Mouse (Mus musculus) limb, embryonic 14.5 days (tissue): Measurements from ENCODE around the gene Sox1. TPM values are rescaled to one million over a fixed set of nuclear protein-coding genes. Genes with fewer than 3 reads are reported as not detected.

Experiments used
- ATAC-seq: fragments of 200-750 bp; cut with Nextera tagmentation; 2 replicates; pipeline ENCODE4 v1.8.0; 2017; ENCODE audit warnings: low read depth, moderate number of reproducible peaks, moderate TSS enrichment; ENCODE audit not compliant: low FRiP score
- DNase-seq: peaks from one replicate; pipeline ENCODE4 v3.0.0-alpha.2; 2015; ENCODE audit warnings: low spot score
- H3K27ac ChIP-seq: fragments of 300-500 bp; sonication (generic); replicated peaks from 2 replicates; pipeline ENCODE4 v1.5.1; 2014; ENCODE audit warnings: low read depth, mild to moderate bottlenecking, low read length, moderate library complexity, mixed read lengths
- H3K27me3 ChIP-seq: fragments of 300-500 bp; sonication (generic); 2 replicates; pipeline ENCODE4 v1.6.1; 2014; ENCODE audit warnings: low read length, mixed read lengths; ENCODE audit not compliant: control insufficient read depth, insufficient read depth
- H3K36me3 ChIP-seq: fragments of 300-500 bp; sonication (generic); 2 replicates; pipeline ENCODE4 v1.6.1; 2014; ENCODE audit warnings: mild to moderate bottlenecking, low read length, moderate library complexity, mixed read lengths; ENCODE audit not compliant: control insufficient read depth, insufficient read depth
- H3K4me1 ChIP-seq: fragments of 300-500 bp; sonication (generic); 2 replicates; pipeline ENCODE4 v1.6.1; 2014; ENCODE audit warnings: antibody characterized with exemption, low read length, mixed read lengths; ENCODE audit not compliant: control insufficient read depth, insufficient read depth
- H3K4me2 ChIP-seq: fragments of 300-500 bp; sonication (generic); replicated peaks from 2 replicates; pipeline ENCODE4 v1.6.1; 2014; ENCODE audit warnings: low read depth, mild to moderate bottlenecking, low read length, moderate library complexity; ENCODE audit not compliant: severe bottlenecking
- H3K4me3 ChIP-seq: fragments of 300-500 bp; sonication (generic); replicated peaks from 2 replicates; pipeline ENCODE4 v1.5.1; 2014; ENCODE audit warnings: low read length
- H3K9ac ChIP-seq: fragments of 300-500 bp; sonication (generic); 2 replicates; pipeline ENCODE4 v1.6.1; 2014; ENCODE audit warnings: mild to moderate bottlenecking, low read depth, low read length, moderate library complexity; ENCODE audit not compliant: severe bottlenecking
- H3K9me3 ChIP-seq: fragments of 300-500 bp; sonication (generic); 2 replicates; pipeline ENCODE4 v1.6.1; 2016; ENCODE audit warnings: low read length; ENCODE audit not compliant: control insufficient read depth
- POLR2A ChIP-seq: fragments of 200-500 bp; IDR thresholded peaks from 2 replicates; pipeline ENCODE4 v1.8.0; 2012; ENCODE audit warnings: inconsistent platforms, mild to moderate bottlenecking, moderate library complexity, borderline replicate concordance; ENCODE audit not compliant: insufficient read depth, insufficient read length; ENCODE audit errors: extremely low read depth
- WGBS: fragments of 180-500 bp; shearing (Covaris S2); extraction: QIAGEN DNeasy Blood & Tissue Kit; methylation state at CpG from one replicate; pipeline ENCODE4 v1.1.7; 2014; 5-methylcytosine and 5-hydroxymethylcytosine counted together
- polyA plus RNA-seq, 2 experiments: library from polyadenylated mRNA; depleted of rRNA in 1 of 2; stranded (reverse) in 1 of 2; unstranded in 1 of 2; fragments of >200 nt; fragmentation: Nextera tagmentation in 1 of 2; extraction: Ambion mirVana in 1 of 2; gene quantifications; 2 replicates each; pipeline versions ENCODE4 v1.2.1 to v1.2.3; 2012 to 2014

The Sox1 gene
- polyA plus RNA-seq, 2 experiments: 0.13 TPM; not detected in 1

DNA sequence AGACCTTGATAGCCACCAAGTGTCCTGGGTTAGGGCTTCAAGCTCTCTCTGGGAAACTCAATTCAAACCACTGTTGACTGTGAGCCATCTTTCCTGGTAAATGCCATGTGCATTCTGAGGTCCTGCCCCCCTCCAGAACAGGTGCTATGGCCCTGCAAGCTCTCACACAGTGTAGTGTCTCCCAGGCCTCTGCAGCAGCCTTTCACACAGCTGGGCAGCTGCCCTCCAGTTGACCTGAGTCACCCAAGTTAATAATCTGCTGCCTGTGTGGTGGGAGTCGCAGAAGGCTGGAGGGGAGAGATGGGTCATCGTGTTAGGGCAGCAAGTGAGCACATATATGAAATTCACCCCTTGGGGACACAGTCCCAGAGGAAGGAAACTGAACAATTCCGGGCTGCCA, 14.9 kb downstream of the Sox1 start:
- 52% methylated on average over 3 of the region's 3 CpGs for WGBS
- Histone ChIP-seq H3K36me3 (no peaks in the 10 kb centered on the region), H3K9me3 (no peaks in the 10 kb centered on the region), H3K4me1 (no peaks in the 10 kb centered on the region), H3K4me3 (no peak overlapping the region), H3K4me2 (no peak overlapping the region), H3K9ac (no peak overlapping the region), H3K27ac (no peak overlapping the region), H3K27me3 (peaks cover 53% of the 10 kb centered on the region)
- TF ChIP-seq POLR2A: no peak
- ATAC-seq: no peak
- no peak for DNase-seq

DNA sequence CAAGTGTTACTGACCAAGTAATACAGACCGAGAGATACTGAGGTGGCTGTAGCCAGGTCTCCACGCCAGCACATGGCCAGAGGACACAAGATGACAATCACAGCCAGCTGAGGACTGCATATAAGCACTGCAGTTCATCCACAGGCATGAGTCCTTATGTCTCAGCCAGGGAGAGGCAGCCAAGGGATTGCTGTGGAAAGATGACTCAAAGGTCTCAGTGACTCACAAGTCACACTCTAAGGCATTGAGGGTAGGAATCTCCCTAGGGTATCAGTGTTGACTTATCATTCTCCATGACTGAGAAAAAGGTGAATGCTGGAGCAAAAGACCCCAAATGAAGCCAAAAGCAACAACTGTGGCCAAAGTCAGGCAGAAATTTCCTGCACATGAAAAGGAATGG, 22.0 kb downstream of the Sox1 start:
- Histone ChIP-seq H3K4me2 (no peak overlapping the region), H3K36me3 (no peaks in the 10 kb centered on the region), H3K27ac (no peak overlapping the region), H3K4me1 (no peaks in the 10 kb centered on the region), H3K9me3 (no peaks in the 10 kb centered on the region), H3K9ac (no peak overlapping the region), H3K27me3 (peaks cover 12% of the 10 kb centered on the region; the same call in 1 of the 2 replicates), H3K4me3 (no peak overlapping the region)
- DNase-seq: no peak
- whole genome bisulfite sequencing: 85% methylated on average over 2 of the region's 2 CpGs
- no peak for ATAC-seq
- no peak for TF ChIP-seq POLR2A

DNA sequence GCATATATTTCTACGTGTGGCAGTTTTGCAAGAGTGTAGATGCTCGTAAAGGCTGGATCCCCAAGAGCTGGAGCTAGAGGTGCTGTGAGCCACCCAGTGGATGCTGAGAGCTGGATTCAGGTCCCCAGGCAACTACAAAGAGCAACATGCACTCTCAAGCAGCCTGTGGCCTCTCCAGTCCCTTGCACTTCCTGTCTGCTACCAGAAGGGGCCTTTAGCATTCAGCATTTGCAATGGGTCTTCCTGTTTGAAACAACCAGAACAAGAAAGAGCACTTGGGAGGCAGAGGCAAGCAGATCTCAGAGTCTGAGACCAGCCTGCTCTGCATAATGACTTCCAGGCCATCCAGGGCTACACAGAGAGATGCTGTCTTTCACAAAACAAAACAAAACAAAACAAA, 25.4 kb downstream of the Sox1 start:
- Histone ChIP-seq H3K36me3 (no peaks in the 10 kb centered on the region), H3K4me2 (no peak overlapping the region), H3K27me3 (peaks cover 6% of the 10 kb centered on the region; the same call in 1 of the 2 replicates), H3K9me3 (no peaks in the 10 kb centered on the region), H3K27ac (no peak overlapping the region), H3K9ac (no peak overlapping the region), H3K4me1 (no peaks in the 10 kb centered on the region), H3K4me3 (no peak overlapping the region)
- no peak for DNase-seq
- no peak for ATAC-seq
- TF ChIP-seq POLR2A: no peak
- 69% methylated on average over 2 of the region's 2 CpGs for WGBS

DNA sequence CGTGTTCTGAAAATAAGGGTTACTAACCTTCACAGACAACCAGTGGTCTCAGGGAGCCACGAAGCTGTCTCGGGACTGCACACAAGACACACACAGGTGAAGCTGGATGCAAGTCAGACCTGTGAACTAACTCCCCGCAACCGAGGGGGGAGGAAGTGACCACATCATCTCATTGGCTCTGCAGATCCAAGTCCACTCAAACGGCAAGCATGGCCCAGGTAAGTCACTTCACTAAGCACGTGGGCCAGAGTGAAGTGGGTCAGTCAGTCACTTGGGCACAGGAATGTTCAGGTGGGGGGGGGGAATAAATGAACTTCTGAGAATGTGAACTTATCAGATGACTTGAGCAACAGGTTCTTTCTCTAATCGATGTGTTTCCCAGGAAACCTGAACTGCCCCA, 30.8 kb downstream of the Sox1 start:
- peaks cover 13% of the 10 kb centered on the region; the same call in 1 of the 2 replicates for H3K4me1 ChIP-seq
- WGBS: 86% methylated on average over 8 of the region's 8 CpGs
- H3K27ac ChIP-seq: no peak overlapping the region
- H3K9ac ChIP-seq: no peak overlapping the region
- ATAC-seq (no peak), DNase-seq (no peak)
- peaks cover 59% of the 10 kb centered on the region for H3K27me3 ChIP-seq
- H3K4me2 ChIP-seq: no peak overlapping the region
- no peaks in the 10 kb centered on the region for H3K36me3 ChIP-seq
- no peak for TF ChIP-seq POLR2A
- no peaks in the 10 kb centered on the region for H3K9me3 ChIP-seq
- no peak overlapping the region for H3K4me3 ChIP-seq

DNA sequence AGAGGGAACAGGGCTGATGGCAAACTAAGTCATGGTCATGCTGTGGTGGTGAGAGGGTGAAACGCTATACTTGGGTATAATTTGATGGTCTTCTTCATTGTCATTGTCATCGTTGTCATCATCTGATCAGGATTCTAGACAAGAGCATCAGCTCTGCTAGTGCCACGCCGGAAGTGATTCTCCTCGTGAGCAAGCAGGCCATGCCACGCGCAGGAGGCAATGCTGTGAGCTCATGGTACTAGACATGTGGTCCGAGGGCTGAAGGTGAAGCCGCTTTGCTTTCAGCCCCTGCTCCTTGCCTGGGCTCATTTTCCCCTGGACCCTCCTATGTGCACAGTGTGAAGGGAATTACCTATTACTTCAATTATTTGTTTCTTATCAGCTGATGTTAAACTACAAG, 32.3 kb downstream of the Sox1 start:
- Histone ChIP-seq H3K4me2 (no peak overlapping the region), H3K9ac (no peak overlapping the region), H3K36me3 (no peaks in the 10 kb centered on the region), H3K9me3 (no peaks in the 10 kb centered on the region), H3K27me3 (peaks cover 73% of the 10 kb centered on the region), H3K27ac (no peak overlapping the region), H3K4me3 (no peak overlapping the region), H3K4me1 (peaks cover 16% of the 10 kb centered on the region; the same call in 1 of the 2 replicates)
- no peak for ATAC-seq
- no peak for TF ChIP-seq POLR2A
- no peak for DNase-seq
- WGBS: 79% methylated on average over 9 of the region's 9 CpGs
